Mouse (Mus musculus) inflammation-experienced regulatory T-cells, adult 6 months (primary cell): ENCODE data around the gene Fmnl3. TPM values are rescaled to one million over a fixed set of nuclear protein-coding genes. Genes with fewer than 3 reads are reported as not detected.

Experiments
- ATAC-seq: one replicate; pipeline ENCODE4 v1.8.0; 2017
- polyA plus RNA-seq, 3 experiments: library from polyadenylated mRNA; unstranded; fragments of 100-300 nt; shearing (Covaris generic); gene quantifications; one replicate each; pipeline ENCODE4 v1.2.1; 2017

The Fmnl3 gene
- polyA plus RNA-seq: 10 to 100 TPM in 1 of 3 experiments, 1 to 10 TPM in 2; 5.5 to 13.4 (median 9.2) TPM

- ATAC-seq: peak; percentile 97
These were observed at the start of gene Fmnl3 for GRCm38 (mm10) chr15:99370259-99370691. Fmnl3 (minus strand) TSS chr15:99370482.

- no peak for ATAC-seq
These were observed 47.5 kb upstream of the Fmnl3 start for GRCm38 (mm10) chr15:99417692-99418271.

- no peak for ATAC-seq
These were observed 46.7 kb upstream of the Fmnl3 start for GRCm38 (mm10) chr15:99416957-99417356.

- ATAC-seq: peak; percentile 78
These were observed 46.1 kb upstream of the Fmnl3 start for GRCm38 (mm10) chr15:99416348-99416882.

GRCm38 (mm10) chr15:99415793-99416192 is 45.5 kb upstream of the Fmnl3 start:
- ATAC-seq: peak; percentile 40

- ATAC-seq: no peak
These were observed 41.5 kb upstream of the Fmnl3 start for GRCm38 (mm10) chr15:99411747-99412146.

- no peak for ATAC-seq
These were observed 38.6 kb upstream of the Fmnl3 start for GRCm38 (mm10) chr15:99408845-99409244.

- no peak for ATAC-seq
These were observed 36.8 kb upstream of the Fmnl3 start for GRCm38 (mm10) chr15:99406986-99407570.

GRCm38 (mm10) chr15:99405150-99405549 is 34.9 kb upstream of the Fmnl3 start:
- no peak for ATAC-seq

- no peak for ATAC-seq
These were observed 33.0 kb upstream of the Fmnl3 start for GRCm38 (mm10) chr15:99403159-99403889.

- no peak for ATAC-seq
These were observed 30.3 kb upstream of the Fmnl3 start for GRCm38 (mm10) chr15:99400602-99401001.

- ATAC-seq: no peak
These were observed 29.4 kb upstream of the Fmnl3 start for GRCm38 (mm10) chr15:99399503-99400245.

GRCm38 (mm10) chr15:99397622-99398021 is 27.3 kb upstream of the Fmnl3 start:
- ATAC-seq: no peak

GRCm38 (mm10) chr15:99396875-99397274 is 26.6 kb upstream of the Fmnl3 start:
- no peak for ATAC-seq

GRCm38 (mm10) chr15:99396462-99396861 is 26.2 kb upstream of the Fmnl3 start:
- ATAC-seq: no peak

- ATAC-seq: peak; percentile 62
These were observed 23.3 kb upstream of the Fmnl3 start for GRCm38 (mm10) chr15:99393386-99394252.

GRCm38 (mm10) chr15:99392486-99393385 is 22.5 kb upstream of the Fmnl3 start, which contains the start of gene Tmbim6:
Tmbim6 (plus strand) TSS chr15:99392882.
- peak; percentile 94 for ATAC-seq

- no peak for ATAC-seq
These were observed 21.7 kb upstream of the Fmnl3 start for GRCm38 (mm10) chr15:99391975-99392374.

GRCm38 (mm10) chr15:99390472-99391401 is 20.5 kb upstream of the Fmnl3 start:
- ATAC-seq: no peak
